Mouse (Mus musculus): ENCODE results near the gene Zfp14.

- TF ChIP-seq CTCF (IDR thresholded peaks at IDR 0.05; ENCODE audit: extremely low read depth, insufficient read depth, low read length): no peak
- TF ChIP-seq POLR2A (IDR thresholded peaks at IDR 0.05; ENCODE audit: extremely low read depth, insufficient read depth, low read length): no peak
Observed at GRCm38 (mm10) chr7:30048126-30048525, 3.1 kb downstream of the Zfp14 start.
